Mouse (Mus musculus) ES-Bruce4 (cell line): ENCODE results near the gene 2310079G19Rik.

ENCODE experiments used
- CTCF ChIP-seq: IDR thresholded peaks from one replicate; pipeline ENCODE4 v1.8.1; 2011; ENCODE audit warnings: low read depth, low read length
- EP300 ChIP-seq: IDR thresholded peaks from 2 replicates; pipeline ENCODE4 v1.6.1; 2011; ENCODE audit warnings: low read depth, low read length; ENCODE audit not compliant: insufficient read depth
- POLR2A ChIP-seq: IDR thresholded peaks from one replicate; pipeline ENCODE4 v1.8.1; 2011; ENCODE audit warnings: low read length; ENCODE audit not compliant: insufficient read depth

DNA sequence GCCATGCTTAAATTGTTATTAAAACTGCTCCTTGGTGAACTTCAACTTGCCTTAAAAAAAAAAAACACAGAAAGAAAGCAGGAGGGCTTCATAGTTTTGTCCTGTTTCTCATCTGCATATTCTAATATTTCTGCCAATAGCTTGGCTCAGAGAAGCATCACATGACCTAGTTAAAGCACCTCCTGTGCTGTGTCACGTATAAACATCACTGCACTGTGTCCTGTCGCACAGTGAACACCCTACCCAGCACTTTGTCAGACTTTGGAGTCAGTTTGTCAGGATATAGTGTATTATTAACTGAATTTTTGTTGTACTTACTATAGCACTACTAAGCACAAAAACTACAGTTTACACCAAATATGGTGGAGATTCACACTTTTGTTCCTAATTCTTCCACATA lies 24.5 kb upstream of the 2310079G19Rik start:
- TF ChIP-seq CTCF (no peak), POLR2A (no peak), EP300 (no peak)
